Mouse (Mus musculus) forebrain, embryonic 10.5 days (tissue): Measurements from ENCODE around the gene Poldip2. TPM values are rescaled to one million over a fixed set of nuclear protein-coding genes. Genes with fewer than 3 reads are reported as not detected.
A peak's percentile ranks its signal among the peaks of the same experiment; 100 is the strongest.
"Not testable (repeated sequence)": the region's sequence is repeated elsewhere in the genome, so short reads cannot be mapped to it uniquely, and the experiment has no call there.

Source experiments
- DNase-seq: peaks from one replicate; pipeline ENCODE4 v3.0.0-alpha.2; 2017; ENCODE audit warnings: low spot score; ENCODE audit errors: extremely low spot score
- H3K27ac ChIP-seq: fragments of 300-500 bp; sonication (generic); 2 replicates; pipeline ENCODE4 v1.5.1; 2016; ENCODE audit warnings: mild to moderate bottlenecking
- H3K27me3 ChIP-seq: fragments of 300-500 bp; sonication (generic); 2 replicates; pipeline ENCODE4 v1.6.1; 2016; ENCODE audit warnings: mild to moderate bottlenecking; ENCODE audit not compliant: poor library complexity, severe bottlenecking
- H3K36me3 ChIP-seq: fragments of 300-500 bp; sonication (generic); replicated peaks from 2 replicates; pipeline ENCODE4 v1.6.1; 2016; ENCODE audit warnings: mild to moderate bottlenecking, moderate library complexity
- H3K4me1 ChIP-seq: fragments of 300-500 bp; sonication (generic); 2 replicates; pipeline ENCODE4 v1.6.1; 2016
- H3K4me3 ChIP-seq: fragments of 300-500 bp; sonication (generic); 2 replicates; pipeline ENCODE4 v1.5.1; 2016; ENCODE audit warnings: mild to moderate bottlenecking, moderate library complexity
- H3K9me3 ChIP-seq: fragments of 300-500 bp; sonication (generic); 2 replicates; pipeline ENCODE4 v1.6.1; 2016; ENCODE audit warnings: mild to moderate bottlenecking, moderate library complexity
- WGBS: fragments of 180-500 bp; shearing (Covaris S2); methylation state at CpG from one replicate; pipeline ENCODE4 v1.1.7; 2016; 5-methylcytosine and 5-hydroxymethylcytosine counted together
- polyA plus RNA-seq: library from polyadenylated mRNA; unstranded; fragments of >200 nt; fragmentation: Nextera tagmentation; extraction: Ambion mirVana; gene quantifications from 2 replicates; pipeline ENCODE4 v1.2.1, GENCODE M21; 2016

Poldip2 gene
- polyA plus RNA-seq, 1 experiment from 2014 or later = 144 TPM

DNA sequence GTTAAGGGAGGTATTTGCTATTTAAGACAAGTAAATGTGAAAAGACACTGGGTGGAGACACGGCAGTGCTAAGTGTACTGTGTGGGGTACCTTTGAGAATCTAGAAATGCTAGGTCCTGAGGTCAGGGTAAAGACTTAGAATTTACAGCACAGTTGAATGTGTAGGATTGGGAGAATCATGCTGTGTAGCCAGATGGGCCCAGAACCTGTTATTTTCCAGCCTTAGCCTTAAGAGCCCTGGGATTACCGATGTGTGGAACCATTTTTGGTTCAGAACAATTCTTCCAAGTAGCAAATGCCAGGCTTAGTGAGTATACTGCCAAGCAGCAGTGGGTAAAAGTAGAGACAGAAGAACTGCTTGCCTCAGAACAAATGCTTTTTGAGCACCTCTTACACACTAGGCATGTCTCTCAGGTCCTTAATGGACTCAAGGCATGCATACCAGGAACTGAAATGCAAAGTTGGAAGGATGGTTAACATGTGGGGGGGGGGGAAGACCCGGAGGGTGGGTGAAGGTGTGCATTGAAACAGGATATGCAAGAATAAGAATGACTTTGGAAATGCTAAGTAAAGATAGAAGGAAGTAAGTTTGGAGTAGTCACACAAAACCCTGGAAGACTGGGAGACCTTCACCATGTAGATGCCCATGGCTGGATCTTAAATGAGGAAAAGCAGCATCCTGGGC, 1.3 kb downstream of the Poldip2 start:
- Histone ChIP-seq H3K4me1 (peaks cover 21% of the 10 kb centered on the region), H3K9me3 (no peaks in the 10 kb centered on the region), H3K36me3 (peaks cover 64% of the 10 kb centered on the region), H3K27me3 (no peaks in the 10 kb centered on the region), H3K4me3 (peak overlapping the region; percentile 89), H3K27ac (peak overlapping the region; percentile 96; the same call in 1 of the 2 replicates)
- 81% methylated on average over 3 of the region's 3 CpGs for WGBS
- DNase-seq = no peak

- 63% methylated on average over 2 of the region's 2 CpGs for WGBS
- Histone ChIP-seq H3K9me3 (no peaks in the 10 kb centered on the region), H3K27me3 (no peaks in the 10 kb centered on the region), H3K36me3 (peaks cover 69% of the 10 kb centered on the region), H3K4me1 (peaks cover 20% of the 10 kb centered on the region), H3K4me3 (no peak overlapping the region), H3K27ac (no peak overlapping the region)
- no peak for DNase-seq
Measured at GRCm38 (mm10) chr11:78515549-78516325, 3.7 kb downstream of the Poldip2 start.

DNA sequence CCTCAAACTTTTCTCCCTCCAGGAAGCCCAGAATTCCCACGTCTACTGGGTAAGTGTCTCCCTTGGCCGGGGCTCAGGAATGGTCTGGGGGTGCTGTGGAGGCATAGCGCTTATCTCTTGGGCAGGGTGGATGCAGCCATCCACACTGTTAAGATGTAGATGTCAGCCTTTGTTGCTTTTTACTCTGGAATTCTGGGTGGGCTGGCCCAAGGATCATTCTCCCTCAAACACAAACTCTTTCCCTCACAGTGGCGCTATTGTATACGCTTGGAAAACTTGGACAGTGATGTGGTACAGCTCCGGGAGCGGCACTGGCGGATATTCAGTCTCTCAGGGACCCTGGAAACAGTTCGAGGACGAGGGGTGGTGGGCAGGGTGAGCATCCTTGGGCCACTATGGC, 6.9 kb downstream of the Poldip2 start:
- no peak for DNase-seq
- H3K4me3 ChIP-seq = no peak overlapping the region
- peaks cover 3% of the 10 kb centered on the region; the same call in 1 of the 2 replicates for H3K4me1 ChIP-seq
- H3K9me3 ChIP-seq = no peaks in the 10 kb centered on the region
- H3K27ac ChIP-seq = no peak overlapping the region
- H3K36me3 ChIP-seq = peaks cover 97% of the 10 kb centered on the region
- 96% methylated on average over 10 of the region's 10 CpGs for WGBS
- H3K27me3 ChIP-seq = no peaks in the 10 kb centered on the region

DNA sequence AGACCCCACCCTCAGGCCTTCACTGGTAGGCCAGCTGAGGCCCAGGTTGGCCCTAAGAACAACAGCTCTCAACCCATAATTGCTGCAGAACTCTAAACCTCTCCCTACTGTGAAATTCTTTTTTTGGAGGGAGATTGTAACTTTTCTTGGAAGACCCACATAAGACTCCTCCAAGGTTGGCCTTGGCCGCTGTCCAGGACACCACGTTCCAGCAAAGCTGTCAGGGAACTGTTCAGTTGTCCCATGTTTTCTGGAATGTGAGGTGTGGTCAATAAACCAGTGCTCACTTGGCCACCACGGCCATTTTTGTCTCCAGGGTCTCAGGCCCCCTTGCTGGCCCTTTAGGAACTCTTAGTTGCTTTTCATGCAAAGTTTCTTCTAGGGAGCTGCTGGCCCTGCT, 9.9 kb downstream of the Poldip2 start:
- H3K9me3 ChIP-seq = no peaks in the 10 kb centered on the region
- no peak overlapping the region for H3K27ac ChIP-seq
- H3K4me1 ChIP-seq = peaks cover 3% of the 10 kb centered on the region; the same call in 1 of the 2 replicates
- H3K27me3 ChIP-seq = no peaks in the 10 kb centered on the region
- 97% methylated on average over 3 of the region's 3 CpGs for WGBS
- no peak for DNase-seq
- no peak overlapping the region for H3K4me3 ChIP-seq
- peaks cover 97% of the 10 kb centered on the region for H3K36me3 ChIP-seq

- Histone ChIP-seq H3K9me3 (no peaks in the 10 kb centered on the region), H3K4me3 (no peak overlapping the region), H3K27me3 (no peaks in the 10 kb centered on the region), H3K36me3 (peaks cover 100% of the 10 kb centered on the region), H3K27ac (no peak overlapping the region), H3K4me1 (peaks cover 3% of the 10 kb centered on the region; the same call in 1 of the 2 replicates)
- WGBS = 93% methylated on average over 1 of the region's 1 CpGs
- no peak for DNase-seq
Measured at GRCm38 (mm10) chr11:78522481-78522997, 10.5 kb downstream of the Poldip2 start.

GRCm38 (mm10) chr11:78523241-78523955, 11.4 kb downstream of the Poldip2 start:
- Histone ChIP-seq H3K27me3 (no peaks in the 10 kb centered on the region), H3K4me3 (no peak overlapping the region), H3K36me3 (peaks cover 100% of the 10 kb centered on the region), H3K4me1 (peaks cover 3% of the 10 kb centered on the region; the same call in 1 of the 2 replicates), H3K9me3 (no peaks in the 10 kb centered on the region), H3K27ac (no peak overlapping the region)
- DNase-seq = no peak
- 87% methylated on average over 9 of the region's 9 CpGs for WGBS

- Histone ChIP-seq H3K27me3 (no peaks in the 10 kb centered on the region), H3K9me3 (no peaks in the 10 kb centered on the region), H3K4me1 (peaks cover 3% of the 10 kb centered on the region; the same call in 1 of the 2 replicates), H3K4me3 (no peak overlapping the region), H3K36me3 (peaks cover 100% of the 10 kb centered on the region), H3K27ac (no peak overlapping the region)
- WGBS = 85% methylated on average over 2 of the region's 2 CpGs
- no peak for DNase-seq
Measured at GRCm38 (mm10) chr11:78524838-78525237, 12.8 kb downstream of the Poldip2 start.

- no peak for DNase-seq
- Histone ChIP-seq H3K4me1 (no peaks in the 10 kb centered on the region), H3K27ac (no peak overlapping the region), H3K36me3 (peaks cover 94% of the 10 kb centered on the region), H3K27me3 (no peaks in the 10 kb centered on the region), H3K4me3 (no peak overlapping the region), H3K9me3 (no peaks in the 10 kb centered on the region)
- WGBS = 87% methylated on average over 9 of the region's 9 CpGs
Measured at GRCm38 (mm10) chr11:78528714-78529113, 16.7 kb downstream of the Poldip2 start.

- Histone ChIP-seq H3K36me3 (peaks cover 87% of the 10 kb centered on the region), H3K9me3 (no peaks in the 10 kb centered on the region), H3K4me1 (peaks cover 8% of the 10 kb centered on the region), H3K27ac (no peak overlapping the region), H3K4me3 (no peak overlapping the region), H3K27me3 (no peaks in the 10 kb centered on the region)
- DNase-seq = no peak
- 94% methylated on average over 12 of the region's 12 CpGs for WGBS
Measured at GRCm38 (mm10) chr11:78530001-78530400, 18.0 kb downstream of the Poldip2 start.

GRCm38 (mm10) chr11:78531046-78531445, 19.1 kb downstream of the Poldip2 start:
- 85% methylated on average over 6 of the region's 6 CpGs for WGBS
- Histone ChIP-seq H3K36me3 (peaks cover 77% of the 10 kb centered on the region), H3K27ac (no peak overlapping the region)

GRCm38 (mm10) chr11:78531515-78531914, 19.5 kb downstream of the Poldip2 start:
- not testable (repeated sequence) for H3K9me3 ChIP-seq, DNase-seq, H3K4me3 ChIP-seq, H3K27ac ChIP-seq, H3K27me3 ChIP-seq
- Histone ChIP-seq H3K36me3 (peaks cover 72% of the 10 kb centered on the region), H3K4me1 (peaks cover 12% of the 10 kb centered on the region)
- 92% methylated on average over 10 of the region's 10 CpGs for WGBS

More at GRCm38 (mm10) chr11:78531046-78531445, 19.1 kb downstream of the Poldip2 start:
- Histone ChIP-seq H3K27me3 (no peaks in the 10 kb centered on the region), H3K9me3 (no peaks in the 10 kb centered on the region), H3K4me1 (peaks cover 12% of the 10 kb centered on the region), H3K4me3 (no peak overlapping the region)
- DNase-seq = no peak

DNA sequence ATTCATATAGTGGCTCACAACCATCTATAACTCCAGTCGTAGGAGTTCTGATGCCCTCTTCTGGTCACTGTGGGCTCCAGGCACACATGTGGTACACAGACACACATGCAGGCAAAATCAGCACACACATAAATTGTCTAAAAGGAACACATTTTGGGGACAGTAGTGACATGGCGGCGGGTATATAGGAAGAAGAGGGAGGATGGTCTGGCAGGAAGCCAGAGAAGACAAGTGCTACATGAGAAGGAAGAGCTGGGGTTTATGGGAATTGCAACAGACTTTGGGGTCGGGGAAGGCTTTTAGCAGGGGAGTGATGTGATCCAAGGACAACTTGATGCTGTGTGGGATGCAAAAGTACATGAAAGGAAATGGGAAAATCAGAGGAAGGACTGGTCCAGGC, 22.5 kb downstream of the Poldip2 start:
- Histone ChIP-seq H3K27me3 (no peaks in the 10 kb centered on the region), H3K4me3 (peak overlapping the region; percentile 89), H3K4me1 (peaks cover 27% of the 10 kb centered on the region), H3K9me3 (no peaks in the 10 kb centered on the region), H3K36me3 (peaks cover 54% of the 10 kb centered on the region), H3K27ac (no peak overlapping the region)
- 96% methylated on average over 4 of the region's 4 CpGs for WGBS
- DNase-seq = no peak
